Mouse (Mus musculus) brain, embryonic 18.5 days (tissue): Measurements from ENCODE around the gene Zfp683.

Experiments
- DNase-seq: peaks from one replicate; pipeline ENCODE4 v3.0.0-alpha.2; 2012; ENCODE audit warnings: low read depth, low spot score

Gene Zfp683

DNA sequence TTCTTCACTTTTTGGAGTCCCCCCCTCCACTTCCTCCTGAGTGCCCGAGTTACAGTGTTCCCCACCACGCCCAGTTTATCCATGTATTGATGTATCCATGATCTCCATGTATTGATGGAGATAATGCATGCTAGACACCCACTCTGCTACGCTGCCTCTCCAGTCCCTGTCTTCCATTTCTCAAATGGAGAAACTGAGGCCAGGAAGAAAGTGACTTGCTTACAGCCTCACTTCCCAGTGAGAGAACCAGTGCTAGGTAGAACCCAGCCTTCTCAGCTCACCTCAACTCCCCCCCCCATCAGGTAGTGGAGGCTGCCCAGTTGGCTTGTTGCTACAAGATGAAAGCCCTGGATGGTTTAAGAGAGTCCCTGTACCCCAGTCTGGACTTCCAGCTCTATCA, at the start of gene Zfp683:
Zfp683 (plus strand) TSS at position 301 of the 400 bp plus-strand sequence.
- no peak for DNase-seq

DNA sequence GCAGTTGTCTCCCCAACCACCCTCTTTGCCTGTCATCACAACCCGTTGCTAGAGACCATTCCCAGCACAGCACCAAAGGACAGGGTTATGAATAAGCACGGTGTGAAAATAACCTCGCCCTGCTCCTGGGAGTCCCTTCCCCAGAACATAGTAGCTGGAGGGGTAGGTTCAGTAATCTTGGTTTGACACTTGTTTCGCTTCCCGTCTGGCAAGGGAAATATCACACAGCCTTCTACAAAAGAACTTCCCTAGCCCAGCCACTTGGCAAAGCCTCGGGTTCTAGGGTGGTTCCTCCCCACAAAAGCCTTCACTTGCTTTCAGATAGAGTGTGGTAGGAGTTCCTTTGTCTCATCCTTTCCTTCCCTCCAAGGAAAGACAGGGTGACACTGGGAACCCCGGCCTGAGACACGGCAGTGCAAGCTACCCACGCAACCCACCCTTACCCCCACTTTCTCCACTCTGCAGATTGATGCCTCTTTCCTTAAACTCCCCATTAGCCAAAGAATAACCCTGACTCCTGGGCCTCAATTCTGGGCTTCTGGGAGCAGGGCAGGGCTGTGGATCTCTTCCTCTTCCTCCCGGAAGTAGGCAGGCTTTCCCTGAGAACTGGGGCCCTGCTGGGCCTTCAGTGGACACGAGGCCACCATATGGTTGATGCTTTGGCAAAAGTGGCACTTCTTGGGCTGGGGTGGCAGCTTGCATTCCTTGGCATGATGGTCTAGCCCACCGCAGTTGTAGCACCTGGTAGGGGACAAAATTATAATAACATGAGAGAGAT, 47.9 kb upstream of the Zfp683 start:
- no peak for DNase-seq

DNA sequence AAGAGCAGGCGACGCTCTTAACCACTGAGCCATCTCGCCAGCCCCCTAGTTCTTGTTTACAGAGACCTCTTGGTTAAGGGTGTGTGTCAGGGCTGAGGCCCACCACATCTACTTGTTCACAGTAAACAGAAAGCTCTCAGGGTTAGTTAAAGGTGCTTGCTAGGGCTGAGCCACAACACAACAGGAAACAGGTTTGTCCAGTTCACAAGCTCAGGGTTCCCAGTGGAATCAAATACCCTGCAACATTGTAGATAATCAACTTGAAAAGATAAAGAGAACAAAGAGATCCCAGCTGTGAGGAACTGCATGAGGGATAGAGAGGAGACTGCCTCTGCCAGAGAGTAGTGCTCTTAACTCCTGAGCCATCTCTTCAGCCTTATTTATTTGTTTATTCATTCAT, 46.8 kb upstream of the Zfp683 start:
- no peak for DNase-seq

- DNase-seq = no peak
Observed at GRCm38 (mm10) chr4:134009709-134010108, 43.9 kb upstream of the Zfp683 start.

- no peak for DNase-seq
Observed at GRCm38 (mm10) chr4:134011450-134012414, 41.9 kb upstream of the Zfp683 start.

DNA sequence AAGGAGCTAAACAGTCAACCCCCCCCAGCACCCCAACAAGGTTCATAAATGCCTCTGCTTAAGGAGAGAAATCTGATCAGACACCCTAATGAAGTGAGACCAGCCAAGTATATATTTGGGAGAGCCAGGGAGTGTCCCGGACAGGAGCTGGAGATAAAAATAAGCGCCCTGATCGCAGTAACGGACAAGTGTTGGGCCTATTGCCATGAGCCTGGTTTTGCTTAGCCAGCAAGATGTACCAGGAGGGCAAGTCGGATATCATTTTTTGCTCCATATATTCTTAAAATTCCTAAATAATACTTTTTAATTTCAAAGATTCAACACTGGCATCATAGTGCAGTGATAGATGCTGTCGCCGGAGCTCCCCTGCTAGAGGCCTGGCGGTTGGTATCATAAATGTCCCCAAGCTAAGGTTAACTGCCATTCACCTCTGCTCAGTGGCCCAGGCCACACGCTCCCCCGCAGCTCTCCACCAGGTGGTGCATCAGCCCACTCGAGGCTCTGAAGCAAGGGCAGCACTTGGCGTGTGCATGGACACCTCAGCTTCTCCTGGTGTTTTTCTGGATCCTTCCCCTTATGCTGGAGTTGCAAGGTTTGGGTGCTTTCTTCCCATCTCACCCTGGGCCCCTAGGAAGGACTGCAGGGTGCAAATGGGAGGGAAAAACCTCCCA, 40.6 kb upstream of the Zfp683 start:
- DNase-seq = no peak

DNA sequence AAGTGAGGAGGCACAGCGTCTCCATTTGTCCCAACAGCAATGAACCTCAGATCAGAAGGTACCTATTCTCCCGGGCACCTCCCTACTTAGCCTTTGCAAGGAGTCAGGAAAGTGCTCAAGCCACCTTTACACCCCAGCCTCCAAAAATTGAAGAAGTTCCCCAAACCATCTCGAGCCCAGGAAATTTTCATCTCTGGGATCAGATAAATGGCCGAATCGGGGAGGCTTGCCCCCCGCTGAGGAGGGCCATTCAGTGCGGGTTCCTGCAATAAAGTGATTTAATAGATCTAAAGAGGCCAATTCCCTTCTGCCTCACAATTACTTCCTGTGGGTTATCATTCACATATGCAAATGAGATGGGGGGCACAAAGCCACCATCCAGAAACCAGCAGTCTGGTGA, 37.4 kb upstream of the Zfp683 start:
- DNase-seq = no peak

GRCm38 (mm10) chr4:134016767-134017166, 36.9 kb upstream of the Zfp683 start:
- no peak for DNase-seq

DNA sequence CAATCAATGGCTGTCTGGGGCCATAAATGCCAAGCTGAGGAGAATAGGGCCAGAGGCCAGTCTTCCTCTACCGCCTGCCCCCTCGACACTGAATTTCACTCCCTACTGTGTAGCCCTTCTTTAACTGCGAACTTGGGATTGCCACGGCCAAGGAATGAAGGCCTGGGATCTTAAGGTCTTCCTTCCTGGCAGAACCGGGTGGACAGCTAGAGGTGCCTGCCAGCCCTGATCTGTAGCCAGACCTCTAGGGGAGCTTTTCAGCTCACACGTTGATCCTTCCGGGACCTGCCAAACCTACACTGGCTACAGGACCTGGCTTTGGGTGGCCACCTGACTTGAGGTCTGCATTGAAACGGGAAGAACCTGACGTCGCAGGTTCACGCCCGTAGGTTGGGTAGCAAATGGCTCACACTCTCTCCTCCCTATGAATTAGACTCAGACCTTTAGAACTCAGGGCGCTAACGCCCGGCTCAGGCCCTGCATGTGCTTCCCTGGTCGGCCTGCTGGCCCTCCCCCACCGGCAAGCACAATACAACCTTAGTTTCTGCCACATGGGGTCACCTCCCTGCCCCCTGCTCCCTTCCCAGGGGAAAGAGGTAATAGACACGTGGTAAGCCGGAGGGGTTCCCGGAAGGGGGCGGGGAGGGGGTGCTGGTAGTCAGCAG, 36.3 kb upstream of the Zfp683 start:
- DNase-seq = no peak

- DNase-seq = no peak
Observed at GRCm38 (mm10) chr4:134018038-134018778, 35.4 kb upstream of the Zfp683 start.

DNA sequence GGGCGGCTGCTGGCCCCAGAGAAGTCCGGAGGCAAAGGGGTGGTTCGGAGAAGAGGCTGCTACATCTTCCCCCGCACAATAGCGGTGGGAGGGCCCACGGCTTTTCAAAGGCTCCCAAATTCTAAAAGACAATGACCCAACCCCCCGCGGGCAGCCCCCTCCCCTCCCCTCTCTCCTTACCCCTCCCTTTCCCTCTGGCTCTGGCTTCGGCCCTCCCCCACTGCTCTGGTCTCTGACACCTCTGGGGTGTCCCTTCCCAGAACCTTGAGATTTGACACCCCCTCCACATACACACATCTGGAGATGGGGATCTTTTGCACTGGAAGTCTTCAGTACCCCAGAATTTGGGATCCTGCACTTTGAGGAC, 34.9 kb upstream of the Zfp683 start, which contains the start of gene Lin28a:
Lin28a (minus strand) TSS at position 63 of the 367 bp plus-strand sequence.
- DNase-seq = no peak

DNA sequence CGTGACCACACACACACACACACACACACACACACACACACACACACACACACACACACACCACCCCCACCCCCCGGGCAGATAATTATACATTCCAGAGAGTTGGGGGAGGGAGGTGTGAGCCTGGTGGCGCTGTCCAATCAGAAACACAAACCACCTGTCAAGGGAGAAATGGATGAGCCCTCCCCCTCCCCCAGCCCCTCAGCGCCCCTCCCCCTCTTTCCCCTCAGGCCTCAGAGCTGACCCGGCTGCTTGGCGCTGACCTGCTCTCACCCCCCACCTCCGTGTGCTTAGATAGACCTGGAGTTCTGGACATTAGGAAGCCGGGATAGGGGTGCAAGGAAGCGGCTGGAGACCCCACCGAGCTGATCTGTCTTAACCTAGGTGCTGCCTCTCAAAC, 34.4 kb upstream of the Zfp683 start:
- DNase-seq = no peak

GRCm38 (mm10) chr4:134019641-134020351, 33.8 kb upstream of the Zfp683 start:
- DNase-seq = no peak

DNA sequence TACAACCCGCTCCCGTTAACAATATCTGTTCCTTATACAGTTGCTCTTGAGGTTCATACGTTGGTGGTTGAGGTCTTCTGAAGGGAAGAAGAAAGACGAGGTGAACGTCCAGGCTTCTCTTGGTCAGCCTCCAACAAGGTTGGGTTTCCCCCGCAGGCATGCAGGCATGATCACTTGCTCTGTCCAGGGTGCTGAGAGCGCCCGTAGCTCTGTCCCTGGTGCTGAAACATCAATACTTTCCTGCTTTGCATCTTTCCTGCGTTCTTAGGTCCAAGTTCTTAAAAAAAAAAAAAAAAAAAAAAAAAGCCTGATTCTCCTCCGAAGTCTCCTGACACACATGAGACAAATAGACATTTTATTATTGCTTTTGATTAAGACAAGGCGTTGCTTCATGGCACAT, 33.0 kb upstream of the Zfp683 start:
- no peak for DNase-seq

DNA sequence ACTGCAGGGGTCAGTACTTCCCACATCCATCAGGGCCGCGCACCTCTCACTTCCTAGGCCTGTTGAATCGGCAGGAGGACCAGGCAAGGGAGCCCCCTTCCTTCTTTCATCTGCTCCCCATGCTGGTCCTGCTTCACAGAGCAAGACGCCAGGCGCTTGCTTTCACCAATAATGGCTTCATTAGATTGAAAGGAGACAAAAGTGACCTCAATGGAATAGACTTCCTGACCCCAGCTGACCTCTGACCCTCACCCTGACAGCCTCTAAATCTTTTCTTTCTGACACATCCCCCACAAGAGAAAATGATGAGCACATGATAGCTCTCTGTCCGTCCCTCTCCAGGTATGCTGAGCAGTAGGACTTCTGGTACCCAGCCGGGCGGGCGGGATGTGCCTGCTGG, 27.8 kb upstream of the Zfp683 start:
- DNase-seq = no peak

DNA sequence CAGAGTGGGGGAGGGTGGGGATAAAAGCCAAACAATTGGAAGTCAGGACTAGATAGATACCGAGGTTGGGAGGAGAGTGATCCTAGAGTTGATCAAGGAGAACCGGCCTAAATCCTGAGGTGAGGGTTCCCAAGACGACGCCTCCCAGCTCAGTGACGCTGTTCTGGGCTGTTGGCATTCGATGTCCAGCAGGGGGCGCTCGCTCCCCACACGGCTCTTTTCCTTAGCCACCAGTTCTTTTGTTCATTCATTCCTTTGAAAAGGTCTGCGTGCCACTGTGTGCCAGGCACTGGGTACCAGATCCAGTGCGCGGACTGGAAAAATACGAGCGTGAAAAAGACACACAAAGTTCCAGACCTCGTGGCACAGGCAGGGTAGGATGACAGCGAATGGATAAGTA, 17.7 kb upstream of the Zfp683 start:
- DNase-seq = no peak

- DNase-seq = no peak
Observed at GRCm38 (mm10) chr4:134041317-134042123, 12.1 kb upstream of the Zfp683 start.

GRCm38 (mm10) chr4:134043041-134043440, 10.6 kb upstream of the Zfp683 start:
- DNase-seq = no peak

DNA sequence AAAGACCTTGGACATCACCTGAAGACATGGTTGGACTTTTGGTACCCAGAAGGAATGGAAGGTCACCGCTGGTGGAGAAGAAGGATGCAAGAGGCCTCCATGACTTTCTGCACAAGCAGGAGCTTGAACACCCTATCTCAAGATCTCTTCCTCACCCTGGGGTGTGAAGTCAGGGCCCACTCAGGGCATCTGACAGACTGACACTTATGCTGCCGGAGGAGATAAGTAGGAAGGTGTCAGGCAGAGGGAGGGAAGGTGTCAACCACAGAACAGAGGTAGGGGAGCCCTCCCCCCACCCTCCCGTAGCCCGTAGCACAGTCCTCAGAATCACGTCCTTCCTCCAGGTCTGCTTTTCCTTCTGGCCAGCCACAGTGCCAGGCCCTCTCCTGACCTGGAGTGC, 6.0 kb upstream of the Zfp683 start:
- DNase-seq = no peak
